Mouse (Mus musculus): Measurements from ENCODE around the gene Ell2.

The Ell2 gene

GRCm38 (mm10) chr13:75763280-75763679 is 56.7 kb downstream of the Ell2 start:
- intact Hi-C loops (cut with DNase I): no loop called here

- intact Hi-C loops (cut with DNase I): no loop called here
Measured at GRCm38 (mm10) chr13:75765742-75766141, 59.2 kb downstream of the Ell2 start.

GRCm38 (mm10) chr13:75766238-75766637 is 59.7 kb downstream of the Ell2 start:
- intact Hi-C loops (cut with DNase I): no loop called here

- intact Hi-C loops (cut with DNase I): no loop called here
Measured at GRCm38 (mm10) chr13:75766967-75767366, 60.4 kb downstream of the Ell2 start.

- intact Hi-C loops (cut with DNase I): no loop called here
Measured at GRCm38 (mm10) chr13:75770744-75771143, 64.2 kb downstream of the Ell2 start.

- intact Hi-C loops (cut with DNase I): no loop called here
Measured at GRCm38 (mm10) chr13:75771404-75771803, 64.8 kb downstream of the Ell2 start.

- intact Hi-C loops (cut with DNase I): no loop called here
Measured at GRCm38 (mm10) chr13:75771984-75772730, 65.6 kb downstream of the Ell2 start.

GRCm38 (mm10) chr13:75775961-75776360 is 69.4 kb downstream of the Ell2 start:
- intact Hi-C loops (cut with DNase I): no loop called here

- intact Hi-C loops (cut with DNase I): no loop called here
Measured at GRCm38 (mm10) chr13:75776692-75777091, 70.1 kb downstream of the Ell2 start.

- intact Hi-C loops (cut with DNase I): no loop called here
Measured at GRCm38 (mm10) chr13:75778156-75778555, 71.6 kb downstream of the Ell2 start.

GRCm38 (mm10) chr13:75779169-75779568 is 72.6 kb downstream of the Ell2 start:
- intact Hi-C loops (cut with DNase I): no loop called here

- intact Hi-C loops (cut with DNase I): no loop called here
Measured at GRCm38 (mm10) chr13:75780096-75780495, 73.5 kb downstream of the Ell2 start.

- intact Hi-C loops (cut with DNase I): no loop called here
Measured at GRCm38 (mm10) chr13:75785726-75786125, 79.2 kb downstream of the Ell2 start.

GRCm38 (mm10) chr13:75786264-75786663 is 79.7 kb downstream of the Ell2 start:
- intact Hi-C loops (cut with DNase I): no loop called here

- intact Hi-C loops (cut with DNase I): no loop called here
Measured at GRCm38 (mm10) chr13:75787364-75787763, 80.8 kb downstream of the Ell2 start.

GRCm38 (mm10) chr13:75788178-75788577 is 81.6 kb downstream of the Ell2 start:
- intact Hi-C loops (cut with DNase I): no loop called here

GRCm38 (mm10) chr13:75789061-75789834 is 82.7 kb downstream of the Ell2 start:
- intact Hi-C loops (cut with DNase I): no loop called here

- intact Hi-C loops (cut with DNase I): loop anchor here (10.0 kb wide), 1 partner anchor 196 kb away; no protein-coding TSS in a partner anchor
Measured at GRCm38 (mm10) chr13:75790550-75791205, 84.1 kb downstream of the Ell2 start.

GRCm38 (mm10) chr13:75793863-75794629 is 87.5 kb downstream of the Ell2 start:
- intact Hi-C loops (cut with DNase I): loop anchor here (10.0 kb wide), 1 partner anchor 199 kb away; no protein-coding TSS in a partner anchor

GRCm38 (mm10) chr13:75797369-75798141 is 91.0 kb downstream of the Ell2 start:
- intact Hi-C loops (cut with DNase I): loop anchor here (2.0 to 10.0 kb wide), 4 partner anchors 80 to 571 kb away; partner anchors contain the start of gene Ell2
